Mouse (Mus musculus) thymus, adult 2 months (tissue): ENCODE measurements around the gene Lsg1.

Source experiments
- CTCF ChIP-seq: fragments of 200-500 bp; IDR thresholded peaks from 2 replicates; pipeline ENCODE4 v1.5.1; 2012; ENCODE audit warnings: mild to moderate bottlenecking, control low read depth, low read length, moderate library complexity, borderline replicate concordance; ENCODE audit not compliant: control insufficient read depth, poor library complexity, insufficient read depth; ENCODE audit errors: extremely low read depth
- POLR2A ChIP-seq: fragments of 200-500 bp; IDR thresholded peaks from 2 replicates; pipeline ENCODE4 v1.6.1; 2012; ENCODE audit warnings: mild to moderate bottlenecking, low read length, control low read depth, moderate library complexity; ENCODE audit not compliant: control insufficient read depth, poor library complexity, insufficient read depth; ENCODE audit errors: extremely low read depth

DNA sequence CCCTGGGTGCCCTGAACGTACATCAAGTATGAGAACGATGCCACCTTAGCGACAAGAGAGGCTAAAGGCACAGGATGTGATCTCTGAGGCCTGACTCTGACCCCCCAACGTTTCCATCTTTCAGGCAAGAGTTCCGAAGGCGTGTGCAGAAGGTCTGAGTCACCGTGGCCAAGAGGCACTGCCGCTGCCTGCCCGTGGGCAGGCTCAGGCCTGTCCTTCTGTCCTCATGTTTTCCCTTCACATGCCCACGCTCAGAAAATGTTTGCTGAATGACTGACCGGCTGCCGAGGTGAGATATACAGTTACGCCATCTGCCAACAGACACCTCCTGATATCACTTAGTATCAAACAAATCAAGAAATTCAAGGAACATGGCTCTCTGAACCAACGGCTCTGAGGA, 61.6 kb downstream of the Lsg1 start:
- TF ChIP-seq POLR2A: no peak
- no peak for TF ChIP-seq CTCF
